Mouse (Mus musculus): ENCODE measurements around the gene Itgb2. TPM values are rescaled to one million over a fixed set of nuclear protein-coding genes. Genes with fewer than 3 reads are reported as not detected.

Itgb2 gene
- total RNA-seq, 2 experiments from 2014 or later = 3.5 to 3.8 TPM

Other genes with a start within 250 kb of the Itgb2 start
- gene Adarb1, start 112.0 kb upstream of the Itgb2 start, total RNA-seq (2021) = 10 to 100 TPM; 72.1 to 77.3 TPM
- 10 to 100 TPM; 36.5 to 39.7 TPM for gene Fam207a, start 14.5 kb upstream of the Itgb2 start, total RNA-seq (2021)
- 10 to 100 TPM; 71.6 to 82.0 TPM for gene Pttg1ip, start 51.5 kb downstream of the Itgb2 start, total RNA-seq (2021)
- 100 to 1,000 TPM; 129 to 156 TPM for gene Sumo3, start 75.8 kb downstream of the Itgb2 start, total RNA-seq (2021)
- 10 to 100 TPM; 17.9 to 34.8 TPM for gene Gm49325, start 75.9 kb downstream of the Itgb2 start, total RNA-seq (2021)
- gene Ube2g2, start 92.0 kb downstream of the Itgb2 start, total RNA-seq (2021) = 10 to 100 TPM; 46.6 to 54.3 TPM
- not detected for gene Tspear, start 156.3 kb downstream of the Itgb2 start, total RNA-seq (2021)
- gene Gm19402, start 160.5 kb downstream of the Itgb2 start, total RNA-seq (2021) = not detected
- not detected for gene Gm9508, start 167.0 kb downstream of the Itgb2 start, total RNA-seq (2021)
- not detected for gene Gm10272, start 176.4 kb downstream of the Itgb2 start, total RNA-seq (2021)
- not detected for gene Gm10024, start 181.2 kb downstream of the Itgb2 start, total RNA-seq (2021)
- gene Gm10142, start 185.6 kb downstream of the Itgb2 start, total RNA-seq (2021) = not detected
- gene Krtap12-1, start 190.3 kb downstream of the Itgb2 start, total RNA-seq (2021) = not detected
- not detected for gene Gm10100, start 196.2 kb downstream of the Itgb2 start, total RNA-seq (2021)
- gene Gm18596, start 212.4 kb downstream of the Itgb2 start, total RNA-seq (2021) = not detected
- not detected for gene Gm9736, start 221.1 kb downstream of the Itgb2 start, total RNA-seq (2021)
- not detected for gene Gm3233, start 229.4 kb downstream of the Itgb2 start, total RNA-seq (2021)
- not detected for gene Gm3238, start 241.1 kb downstream of the Itgb2 start, total RNA-seq (2021)
- gene Gm7138, start 246.7 kb downstream of the Itgb2 start, total RNA-seq (2021) = not detected

Measured in layer of hippocampus, postnatal 10 days (tissue).